Mouse (Mus musculus) CD4-positive helper T cell, adult 2 months (primary cell): ENCODE data around the gene Sept11.

Source experiments
- DNase-seq: peaks from one replicate; pipeline ENCODE4 v3.0.0-alpha.2; 2012; ENCODE audit warnings: low read depth, missing footprints, low spot score

The Sept11 gene

DNA sequence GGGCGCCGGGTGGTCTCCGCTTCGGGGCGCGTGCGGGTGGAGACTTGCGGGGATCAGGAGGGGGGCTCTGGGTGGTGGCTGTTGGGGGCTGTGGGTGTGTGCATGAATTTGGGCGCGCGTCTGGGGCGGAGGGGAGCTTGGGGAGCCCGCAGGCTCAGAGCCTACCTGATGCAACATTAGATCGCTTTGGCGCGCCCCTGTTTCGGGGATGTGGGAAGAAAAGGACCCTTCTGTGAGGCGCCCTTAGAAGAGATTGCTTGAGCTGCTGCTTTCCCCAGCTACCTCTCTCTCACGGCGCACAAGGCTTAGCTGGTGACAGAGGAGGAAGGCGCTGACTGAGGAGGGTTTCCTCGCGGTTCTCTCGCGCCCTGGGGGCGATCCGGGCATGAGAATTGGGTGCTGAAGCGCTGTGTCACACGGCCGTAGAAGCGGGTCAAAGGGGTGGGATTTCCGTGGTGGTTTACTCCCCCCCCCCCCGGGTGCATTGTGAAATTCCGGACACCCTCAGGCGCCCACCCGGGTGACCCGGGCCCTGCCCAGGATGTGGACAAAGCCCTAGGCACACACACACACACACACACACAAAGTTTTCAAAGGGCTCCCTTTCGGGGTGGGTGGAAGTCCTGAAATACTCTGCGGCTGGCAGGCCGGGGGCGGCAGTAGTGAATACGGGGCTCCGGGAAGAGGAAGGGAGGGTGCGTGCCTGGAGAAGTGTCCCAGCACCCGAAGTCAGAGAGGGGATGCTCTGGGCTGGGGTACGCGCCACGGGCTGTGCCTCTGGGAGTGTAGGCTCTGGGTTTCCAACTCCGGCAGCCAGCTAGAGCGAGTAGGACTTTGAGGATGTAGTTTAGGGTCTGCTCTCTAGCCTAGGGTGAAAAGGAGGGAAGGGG is 646 bp downstream of the Sept11 start:
- DNase-seq = peak; percentile 47

DNA sequence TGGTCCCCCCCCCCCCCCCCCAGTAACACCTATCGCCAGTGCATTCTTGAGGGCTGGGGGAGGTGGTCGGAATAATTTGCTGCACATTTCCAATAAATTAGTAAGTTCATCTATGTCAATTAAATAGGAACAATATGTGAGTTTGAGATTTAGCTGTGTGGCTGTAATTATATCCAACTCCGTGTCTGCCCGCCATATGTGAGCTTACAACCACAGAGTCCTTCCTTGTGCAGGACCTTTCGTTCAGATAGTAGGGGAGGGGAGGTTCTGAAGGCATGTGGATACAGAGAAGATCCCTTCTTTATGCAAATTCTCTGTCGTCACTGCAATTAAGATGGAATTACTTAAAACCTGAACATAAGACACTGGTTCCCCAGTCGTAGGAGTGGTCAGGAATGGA is 2.1 kb downstream of the Sept11 start:
- DNase-seq = no peak

DNA sequence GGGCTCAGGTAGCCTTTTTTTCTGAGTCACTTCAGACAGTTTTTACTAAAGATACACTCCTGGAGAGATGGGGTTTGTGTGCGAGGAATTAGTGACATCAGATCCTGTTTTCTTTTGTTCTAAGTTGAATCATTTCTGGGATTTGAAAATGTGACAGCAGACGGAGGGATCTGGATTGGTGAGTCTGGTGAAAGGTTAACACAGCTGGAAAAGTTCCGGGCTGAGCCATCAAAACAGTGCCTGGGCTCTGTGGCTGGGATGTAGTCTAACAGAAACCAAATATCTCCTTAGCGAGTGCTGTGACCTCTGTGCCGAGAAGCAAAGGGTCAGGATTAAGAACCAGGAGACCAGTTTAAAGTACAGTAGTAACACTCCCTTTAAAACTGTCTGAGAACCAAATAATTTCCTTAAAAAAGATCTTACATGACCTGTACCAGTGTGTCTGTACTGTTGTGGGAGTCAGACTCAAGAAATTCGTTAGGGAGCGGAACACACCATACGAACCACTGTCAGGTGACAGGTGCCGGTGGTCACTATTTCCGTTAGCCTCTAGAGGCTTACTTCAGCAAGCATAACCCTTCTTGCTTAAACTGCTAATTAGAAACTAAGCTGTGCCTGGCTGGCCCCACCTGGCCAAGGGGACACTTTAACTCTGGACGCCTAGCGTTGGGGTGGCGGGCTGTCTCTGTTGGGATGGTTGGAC is 4.1 kb downstream of the Sept11 start:
- DNase-seq = no peak

DNA sequence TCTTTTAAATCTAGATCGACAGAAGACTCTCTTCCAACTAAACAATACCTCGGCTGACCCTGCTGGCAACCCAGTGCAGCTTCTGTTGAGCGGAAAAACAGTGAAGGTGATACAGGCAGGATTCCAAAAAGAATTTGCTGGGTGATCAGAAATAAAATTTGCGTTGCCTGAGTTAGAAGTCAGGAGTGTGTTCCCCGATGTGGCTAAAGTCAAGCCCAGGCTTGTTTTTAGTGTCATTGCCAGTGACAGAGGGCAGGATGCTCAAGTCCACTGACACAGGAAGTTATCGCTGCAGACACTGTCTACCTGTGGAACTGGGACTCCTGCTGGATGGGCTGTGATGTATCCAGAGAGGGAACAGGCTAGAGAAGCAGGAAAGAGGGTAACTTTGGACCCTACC is 5.0 kb downstream of the Sept11 start:
- DNase-seq = no peak

DNA sequence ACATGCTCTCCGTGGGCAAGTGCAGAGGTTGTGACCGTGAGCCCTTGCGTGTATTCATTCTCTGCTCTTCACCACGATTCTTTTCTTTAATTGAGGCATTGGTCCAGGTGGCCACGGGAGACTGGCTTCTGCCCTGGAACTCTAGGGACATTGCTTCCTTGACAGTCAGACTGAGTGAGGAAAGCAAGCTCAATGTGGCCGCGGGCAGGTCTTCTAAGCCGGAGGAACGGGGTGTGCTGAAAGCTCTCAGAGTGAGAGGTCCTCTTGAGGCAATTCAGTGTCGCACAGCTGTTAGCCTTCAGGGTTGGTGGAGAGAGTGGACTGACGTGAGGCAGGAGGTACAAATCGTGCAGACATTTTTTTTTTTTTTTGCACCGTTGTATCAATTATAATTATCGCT is 5.6 kb downstream of the Sept11 start:
- no peak for DNase-seq

DNA sequence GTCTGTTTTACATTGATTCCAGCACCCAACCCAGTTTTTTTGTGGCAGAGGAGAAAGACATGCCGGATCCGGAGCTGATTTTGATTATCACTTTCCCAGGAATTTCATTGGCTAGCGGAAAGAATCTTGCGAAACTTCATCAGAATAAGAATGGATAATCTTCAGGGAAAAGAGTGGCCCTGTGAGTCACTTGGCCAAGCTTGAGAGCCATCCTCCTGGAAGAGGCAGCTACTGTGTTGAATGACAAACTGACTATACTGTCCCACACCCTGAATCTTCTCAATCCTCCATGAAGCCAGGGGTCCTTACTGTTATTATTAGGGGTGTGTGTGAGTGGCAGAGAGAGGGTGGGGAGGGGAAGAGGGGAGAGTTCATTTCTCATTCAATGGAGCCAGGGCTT is 7.7 kb downstream of the Sept11 start:
- DNase-seq = no peak

DNA sequence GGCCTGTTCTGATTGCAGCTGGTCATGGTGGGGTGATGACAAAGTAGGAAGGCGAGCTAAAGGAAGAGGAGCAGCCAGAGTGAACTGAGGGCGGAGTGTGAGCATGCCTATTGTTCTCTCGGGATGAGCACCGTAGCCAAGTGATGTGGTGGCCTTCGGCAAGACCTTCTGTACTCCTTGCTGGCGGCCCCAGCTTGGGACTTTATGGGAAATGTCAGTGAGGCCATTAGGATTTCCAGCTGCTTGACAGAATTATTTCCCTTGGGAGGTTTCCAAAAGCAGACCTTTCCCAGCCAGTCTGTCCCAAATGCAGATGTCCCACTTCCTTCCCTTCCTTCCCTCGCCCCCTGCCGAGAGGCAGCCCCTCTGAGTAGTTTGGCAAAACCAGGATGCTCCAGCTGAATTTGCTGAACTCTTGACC is 8.1 kb downstream of the Sept11 start:
- DNase-seq = no peak

DNA sequence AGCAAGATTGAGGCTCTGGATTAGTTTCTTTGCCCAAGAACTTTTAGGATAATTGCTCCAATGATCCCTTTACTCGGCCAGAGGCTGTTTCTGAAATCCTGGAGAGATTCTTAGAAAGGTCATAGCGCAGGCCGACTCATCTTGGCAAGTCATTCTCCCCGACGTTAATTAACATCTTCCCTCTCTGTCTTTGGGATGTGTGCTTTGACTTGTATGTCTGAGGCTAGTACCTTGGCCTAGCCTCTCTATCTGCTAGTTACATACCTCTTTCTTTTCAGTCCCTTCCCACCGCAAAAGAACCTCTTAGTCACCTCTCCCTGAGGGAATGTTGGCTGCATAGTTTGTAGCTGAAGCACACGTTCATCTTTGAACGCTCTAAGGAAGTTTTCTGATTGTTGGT is 10.4 kb downstream of the Sept11 start:
- DNase-seq = no peak

DNA sequence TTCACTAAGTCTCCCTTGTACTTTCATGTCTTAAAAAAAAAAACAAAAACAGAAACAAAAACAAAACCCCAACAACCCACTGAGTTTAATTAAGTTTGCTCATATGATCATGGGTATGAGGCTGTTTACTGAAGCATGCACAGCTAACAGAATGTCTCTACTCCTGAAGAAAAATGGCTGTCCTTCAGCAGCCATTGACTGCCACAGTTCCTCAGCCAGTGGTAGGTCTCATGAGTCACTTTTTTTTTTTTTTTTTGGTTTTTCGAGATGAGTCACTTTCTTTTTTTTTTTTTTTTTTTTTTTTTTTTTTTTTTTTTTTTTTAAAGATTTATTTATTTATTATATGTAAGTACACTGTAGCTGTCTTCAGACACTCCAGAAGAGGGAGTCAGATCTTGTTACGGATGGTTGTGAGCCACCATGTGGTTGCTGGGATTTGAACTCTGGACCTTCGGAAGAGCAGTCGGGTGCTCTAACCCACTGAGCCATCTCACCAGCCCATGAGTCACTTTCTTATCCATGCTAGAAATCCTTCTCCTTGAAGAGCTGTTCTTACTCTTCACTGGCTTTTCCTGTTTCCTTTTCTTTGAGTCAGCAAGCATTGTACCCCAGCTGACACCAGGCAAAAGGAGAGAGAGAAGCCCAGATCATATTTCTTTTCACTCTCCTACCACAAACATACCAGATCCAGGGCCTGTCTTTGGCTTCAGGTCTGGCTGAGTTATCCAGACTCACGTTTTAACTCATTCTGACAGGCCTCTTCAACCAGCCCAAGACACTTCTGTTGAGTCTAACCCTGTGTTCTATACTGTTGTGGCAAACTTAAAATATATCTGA is 12.0 kb downstream of the Sept11 start:
- peak; percentile 38 for DNase-seq

DNA sequence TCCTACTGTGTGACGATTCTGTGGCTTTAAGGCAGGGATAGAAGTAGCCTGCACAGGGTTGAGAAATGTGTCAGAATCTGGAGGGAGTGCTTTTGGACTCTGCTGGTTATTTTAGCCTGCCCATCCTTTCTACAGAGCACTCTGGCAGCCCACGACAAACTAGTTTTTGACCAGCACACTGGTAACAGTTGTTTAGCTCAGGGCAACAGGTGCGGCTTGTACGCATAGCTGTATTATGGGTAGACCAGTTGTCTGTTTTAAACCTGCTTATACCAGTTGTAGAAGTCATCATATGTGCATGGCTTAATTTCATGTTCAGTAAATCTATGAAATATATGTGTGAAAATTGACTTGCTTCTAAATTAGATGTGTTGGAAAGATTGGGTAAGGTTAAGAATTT is 12.8 kb downstream of the Sept11 start:
- no peak for DNase-seq

DNA sequence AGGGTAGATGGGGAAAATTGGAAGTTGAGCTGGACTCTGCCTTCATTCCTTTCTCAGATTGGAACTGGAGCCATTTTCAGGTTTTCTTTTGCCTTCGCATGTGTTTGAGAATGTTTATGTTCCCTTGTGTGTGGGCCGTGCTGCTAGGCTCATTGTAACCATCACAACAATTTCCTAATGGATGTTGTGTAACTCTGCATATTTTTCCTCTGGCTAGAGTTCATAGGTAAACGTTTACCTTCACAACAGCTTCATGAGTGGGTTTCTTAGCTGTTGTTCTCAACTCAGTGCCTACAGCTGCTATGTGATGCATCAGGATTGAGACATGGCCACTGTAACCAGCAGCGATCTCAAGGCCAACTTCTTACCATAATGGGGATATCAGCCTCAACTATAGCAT is 15.5 kb downstream of the Sept11 start:
- no peak for DNase-seq

DNA sequence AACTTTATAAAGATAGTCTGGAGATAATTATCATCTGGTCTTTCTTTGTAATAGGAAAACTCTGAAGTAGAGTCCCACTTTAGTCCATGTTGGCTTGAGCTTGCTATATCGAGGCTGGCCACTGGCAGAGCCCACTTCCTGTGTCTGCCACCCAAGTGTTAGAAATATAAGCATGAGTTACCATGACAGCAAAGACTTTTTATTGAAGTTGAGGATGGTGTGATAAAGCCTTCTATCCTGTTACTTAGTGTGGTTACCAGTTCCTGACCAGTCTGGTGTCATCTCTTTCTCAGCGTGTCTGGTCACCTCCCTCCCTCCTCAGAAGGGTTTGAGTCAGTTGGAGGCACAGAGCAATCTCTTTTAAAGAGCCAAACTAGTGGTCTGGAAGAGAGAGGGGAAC is 16.3 kb downstream of the Sept11 start:
- DNase-seq = peak; percentile 27

DNA sequence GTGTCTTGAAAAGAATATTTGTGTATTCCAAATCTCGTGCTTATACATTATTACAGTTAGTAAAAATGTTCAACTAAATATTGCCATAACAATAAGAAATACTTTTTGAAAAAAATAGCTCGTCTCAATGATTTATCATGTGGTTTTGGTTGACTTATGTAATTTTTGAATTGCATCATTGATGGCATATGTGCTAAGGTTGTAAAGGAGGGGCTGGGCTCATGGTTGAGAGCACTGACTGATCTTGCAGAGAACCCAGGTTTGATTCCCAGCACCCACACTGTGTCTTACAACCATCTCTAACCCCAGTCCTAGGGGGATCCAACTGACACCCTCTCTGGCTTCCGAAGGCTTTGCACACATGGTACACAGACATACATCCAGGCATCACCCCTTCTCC is 19.1 kb downstream of the Sept11 start:
- no peak for DNase-seq

DNA sequence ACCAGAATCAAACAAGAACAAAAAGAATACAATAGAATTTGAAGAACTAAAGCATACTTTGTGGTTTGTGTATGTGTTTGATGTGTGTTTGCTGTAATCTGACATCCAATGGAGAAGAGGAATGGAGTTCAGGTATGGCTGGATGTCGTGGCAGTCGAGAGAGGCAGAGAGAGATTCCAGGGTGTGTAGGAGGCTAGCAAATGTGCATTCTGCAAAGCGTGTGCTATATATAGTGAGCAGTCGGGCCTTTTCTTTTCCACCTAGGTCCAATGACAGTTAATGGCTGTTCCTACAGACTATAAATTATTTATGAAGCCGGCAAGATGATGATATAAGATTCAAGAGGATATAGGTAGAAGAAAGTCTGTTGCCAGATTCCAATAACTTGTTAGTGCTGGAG is 20.3 kb downstream of the Sept11 start:
- DNase-seq = no peak

DNA sequence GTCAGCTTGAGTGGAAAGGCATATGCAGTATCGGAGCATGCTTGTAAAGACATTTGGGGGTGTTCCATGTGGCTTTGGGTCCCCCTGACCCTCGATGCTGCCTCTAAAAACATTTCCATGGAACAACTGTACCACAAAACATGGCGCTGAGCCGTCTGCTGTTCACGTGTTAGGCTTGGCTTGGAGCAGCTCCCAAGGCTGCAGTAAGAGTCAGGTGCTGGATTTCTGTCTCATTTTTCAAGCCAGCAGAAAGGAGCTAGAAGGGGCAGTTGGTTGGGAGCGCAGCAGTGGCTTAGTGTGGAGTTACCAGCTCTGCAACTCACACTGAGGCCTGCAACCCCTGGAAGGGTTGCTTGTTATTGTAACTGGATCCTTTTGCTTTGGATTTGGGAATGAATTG is 21.3 kb downstream of the Sept11 start:
- DNase-seq = no peak

DNA sequence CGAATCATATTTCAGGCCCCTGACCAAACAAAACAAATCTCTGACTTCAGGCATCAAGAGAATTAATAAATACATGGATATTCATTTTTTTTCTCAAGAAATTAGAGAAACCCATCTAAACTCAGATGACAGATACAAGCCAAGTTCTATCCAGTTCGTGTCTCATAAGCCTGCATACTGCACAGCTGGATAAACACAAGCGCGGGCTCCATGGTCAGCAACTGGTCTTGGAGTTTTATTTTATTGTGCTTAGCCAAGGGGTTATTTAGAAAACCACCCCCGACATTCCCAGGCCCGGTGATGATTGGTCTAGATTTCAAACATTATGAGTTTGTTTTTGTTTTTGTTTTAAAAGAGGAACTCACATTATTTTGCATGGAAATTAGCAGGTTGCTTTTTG is 21.8 kb downstream of the Sept11 start:
- no peak for DNase-seq

DNA sequence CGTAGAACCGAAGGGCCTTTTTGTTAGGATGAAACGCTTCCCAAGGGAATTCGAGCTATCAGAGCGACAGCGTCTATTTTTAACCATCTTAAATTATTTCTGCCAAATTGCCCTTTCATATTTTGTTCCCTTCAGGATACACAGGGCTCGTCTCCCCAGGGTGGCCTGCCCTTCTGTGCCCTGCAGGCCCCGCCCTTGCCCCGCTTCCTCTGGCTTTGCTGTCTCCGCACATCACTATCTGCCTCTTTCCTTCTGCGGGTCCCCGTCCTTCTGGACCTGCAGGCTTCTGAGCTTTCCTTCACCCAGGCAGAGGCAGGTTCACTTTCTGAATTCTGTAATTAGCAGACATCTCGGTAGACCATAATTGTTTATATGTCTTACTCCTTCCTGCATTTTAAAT is 22.6 kb downstream of the Sept11 start:
- no peak for DNase-seq

DNA sequence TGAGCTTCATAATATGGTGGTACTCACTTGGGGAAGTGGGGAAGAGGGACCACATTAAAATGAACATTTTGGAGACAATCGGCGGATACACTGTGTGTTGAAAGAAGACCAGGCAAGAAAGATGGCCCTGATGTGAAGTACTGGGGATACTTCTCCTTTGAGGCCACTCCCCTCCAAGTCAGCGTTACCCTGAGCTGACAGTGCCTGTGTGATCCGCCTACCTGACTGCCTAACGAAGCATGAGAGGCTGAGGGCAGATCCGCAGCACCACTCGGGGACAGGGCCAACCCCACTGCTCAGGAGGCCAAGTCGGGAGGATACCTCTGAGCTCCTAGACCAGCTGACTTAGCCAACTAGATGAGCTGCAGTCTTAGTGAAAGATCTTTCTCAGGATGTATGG is 24.4 kb downstream of the Sept11 start:
- DNase-seq = no peak

DNA sequence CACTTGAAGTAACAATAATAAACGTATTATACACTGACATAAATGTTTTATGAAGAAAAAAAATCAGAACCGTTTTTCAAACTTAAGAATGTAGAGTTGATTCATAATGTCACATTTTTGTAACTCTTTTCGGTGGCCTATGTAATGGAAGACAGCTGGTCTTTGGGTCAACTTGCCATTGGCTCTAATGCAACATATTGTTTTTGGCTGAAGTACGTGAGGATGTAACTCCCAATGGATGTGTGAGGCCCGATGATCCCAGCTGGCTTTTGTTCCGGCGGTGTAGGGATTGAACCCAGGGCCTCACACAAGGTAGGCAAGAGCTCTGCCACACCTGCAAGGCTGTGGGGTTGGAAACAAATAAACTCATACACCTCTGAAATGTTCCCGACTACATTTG is 28.4 kb downstream of the Sept11 start:
- DNase-seq = no peak

DNA sequence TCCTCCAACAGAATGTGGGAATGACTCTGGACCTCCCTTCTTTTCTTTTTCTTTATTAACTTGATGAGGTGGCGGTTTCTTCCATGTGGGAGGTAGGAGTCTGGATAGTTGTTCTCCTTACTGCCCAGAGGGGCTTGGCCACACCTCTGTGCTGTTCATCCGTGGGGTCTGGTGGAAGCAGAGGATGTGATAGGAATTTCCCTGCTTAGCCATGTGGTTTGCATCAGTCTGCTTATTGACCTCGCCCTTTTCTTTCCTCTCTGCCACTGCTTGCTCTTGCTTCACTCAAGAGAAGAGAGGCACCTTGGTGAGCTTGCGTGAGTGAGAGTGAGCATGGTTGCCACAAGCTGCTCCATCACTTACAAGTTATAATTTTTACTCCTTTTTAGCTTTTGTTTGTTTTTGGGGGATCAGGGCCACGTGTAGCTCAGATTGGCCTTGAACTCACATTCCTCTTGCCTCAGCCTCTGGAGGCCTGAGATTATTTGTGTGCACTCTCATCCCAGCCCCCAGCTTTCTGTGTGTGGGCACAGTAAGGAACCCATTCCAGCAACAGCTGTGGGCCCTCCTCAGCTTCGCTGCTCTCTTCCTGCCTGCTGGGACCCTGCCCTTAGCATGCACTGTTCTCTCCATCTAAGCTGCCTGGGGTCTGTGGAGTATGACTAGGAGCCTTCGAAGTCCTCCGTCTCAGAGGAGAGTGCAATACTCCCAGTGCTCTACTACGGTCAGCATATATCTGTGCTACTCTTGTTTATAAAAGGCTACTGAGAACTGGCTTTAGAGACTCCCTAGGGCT is 31.0 kb downstream of the Sept11 start:
- no peak for DNase-seq

DNA sequence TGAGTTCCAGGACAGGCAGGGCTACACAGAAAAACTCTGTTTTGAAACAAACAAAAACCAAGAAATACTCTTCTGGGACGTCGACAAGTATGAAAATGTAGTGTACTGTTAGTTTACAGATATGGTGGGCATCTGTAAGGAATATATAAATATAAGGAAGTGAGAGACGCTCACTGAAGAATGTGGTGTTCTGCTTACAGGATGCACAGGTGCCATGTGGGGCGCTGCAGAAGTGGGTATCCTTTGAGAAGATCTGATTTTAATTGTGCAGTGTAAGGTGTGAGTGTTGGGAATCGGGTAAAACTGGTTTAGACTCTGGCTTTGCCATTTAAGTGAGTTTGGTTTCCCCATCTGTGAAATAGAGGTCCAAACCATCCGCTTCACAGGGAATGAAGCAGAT is 32.1 kb downstream of the Sept11 start:
- no peak for DNase-seq
